Mouse (Mus musculus) gastrocnemius, postnatal 25 days (tissue): ENCODE data around the gene Cd2ap. TPM values are rescaled to one million over a fixed set of nuclear protein-coding genes. Genes with fewer than 3 reads are reported as not detected.
"Not testable (repeated sequence)": the region's sequence is repeated elsewhere in the genome, so short reads cannot be mapped to it uniquely, and the experiment has no call there.

Source experiments
- DNase-seq: peaks from one replicate; pipeline ENCODE4 v3.0.0; 2022
- long read RNA-seq, 2 experiments: library from polyadenylated mRNA; stranded (forward); transcript quantifications; one replicate each; pipeline ENCODE4 v2.0.0; 2021
- total RNA-seq, 2 experiments: library from RNA; stranded (reverse); gene quantifications; 1 replicate in 1 of 2; 2 replicates in 1 of 2; pipeline ENCODE4 v1.2.3; 2021

Cd2ap gene
- 10 to 100 TPM; 11.2 to 13.7 TPM for total RNA-seq
- long read RNA-seq, experiment 1, full-length matches to known transcripts: 2 of 2 reads
- long read RNA-seq, experiment 1, partial matches to known transcripts: 0 of 2 reads
- long read RNA-seq, experiment 1, other reads (novel, unspliced or antisense): 0 of 2 reads
- long read RNA-seq, experiment 2, full-length matches to known transcripts: 1 of 5 reads
- long read RNA-seq, experiment 2, partial matches to known transcripts: 1 of 5 reads
- long read RNA-seq, experiment 2, other reads (novel, unspliced or antisense): 3 of 5 reads

- DNase-seq: peak; percentile 95
Observed at GRCm38 (mm10) chr17:42876001-42876903, at the start of gene Cd2ap. Cd2ap (minus strand) TSS chr17:42876665.

- DNase-seq: no peak
Observed at GRCm38 (mm10) chr17:42924731-42925130, 48.3 kb upstream of the Cd2ap start.

- no peak for DNase-seq
Observed at GRCm38 (mm10) chr17:42918810-42919209, 42.3 kb upstream of the Cd2ap start.

GRCm38 (mm10) chr17:42914726-42915125 is 38.3 kb upstream of the Cd2ap start:
- DNase-seq: no peak

GRCm38 (mm10) chr17:42912193-42912592 is 35.7 kb upstream of the Cd2ap start:
- no peak for DNase-seq

GRCm38 (mm10) chr17:42910476-42910875 is 34.0 kb upstream of the Cd2ap start:
- DNase-seq: no peak

GRCm38 (mm10) chr17:42909376-42909775 is 32.9 kb upstream of the Cd2ap start:
- no peak for DNase-seq

GRCm38 (mm10) chr17:42908744-42909370 is 32.4 kb upstream of the Cd2ap start:
- no peak for DNase-seq

- no peak for DNase-seq
Observed at GRCm38 (mm10) chr17:42908136-42908535, 31.7 kb upstream of the Cd2ap start.

- not testable (repeated sequence) for DNase-seq
Observed at GRCm38 (mm10) chr17:42906456-42906855, 30.0 kb upstream of the Cd2ap start.

GRCm38 (mm10) chr17:42905919-42906318 is 29.5 kb upstream of the Cd2ap start:
- DNase-seq: no peak

- DNase-seq: no peak
Observed at GRCm38 (mm10) chr17:42900795-42901194, 24.3 kb upstream of the Cd2ap start.

- no peak for DNase-seq
Observed at GRCm38 (mm10) chr17:42887282-42887707, 10.8 kb upstream of the Cd2ap start.

- no peak for DNase-seq
Observed at GRCm38 (mm10) chr17:42885091-42885501, 8.6 kb upstream of the Cd2ap start.

- no peak for DNase-seq
Observed at GRCm38 (mm10) chr17:42884382-42884781, 7.9 kb upstream of the Cd2ap start.

- no peak for DNase-seq
Observed at GRCm38 (mm10) chr17:42883769-42884168, 7.3 kb upstream of the Cd2ap start.

GRCm38 (mm10) chr17:42883315-42883714 is 6.8 kb upstream of the Cd2ap start:
- DNase-seq: no peak

GRCm38 (mm10) chr17:42882873-42883272 is 6.4 kb upstream of the Cd2ap start:
- no peak for DNase-seq

- DNase-seq: no peak
Observed at GRCm38 (mm10) chr17:42876904-42877425, 500 bp upstream of the Cd2ap start.

GRCm38 (mm10) chr17:42875571-42876000 is 879 bp downstream of the Cd2ap start:
- no peak for DNase-seq

GRCm38 (mm10) chr17:42875015-42875414 is 1.4 kb downstream of the Cd2ap start:
- DNase-seq: no peak

GRCm38 (mm10) chr17:42870465-42870864 is 6.0 kb downstream of the Cd2ap start:
- DNase-seq: no peak

- no peak for DNase-seq
Observed at GRCm38 (mm10) chr17:42863186-42863585, 13.3 kb downstream of the Cd2ap start.
